In the genomic region with DNA sequence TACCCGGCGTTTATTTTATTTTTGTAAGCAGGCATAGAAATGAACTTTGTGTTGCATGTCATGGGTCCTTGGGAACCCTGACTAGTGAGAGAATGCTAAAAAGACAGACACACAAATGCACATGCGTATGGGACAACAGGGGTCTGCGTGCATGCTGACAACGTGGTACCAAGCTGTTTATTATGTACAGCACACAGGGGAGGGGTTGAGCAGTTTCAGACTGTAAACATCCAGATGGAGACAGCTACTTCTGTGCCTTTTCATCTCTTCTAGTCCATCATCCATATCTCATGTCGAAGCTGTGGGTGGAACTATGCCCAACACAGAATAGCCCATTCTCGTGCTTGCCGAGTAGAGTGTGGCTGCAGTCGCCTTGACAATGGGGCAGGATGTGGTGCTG, we compare ENCODE assay signal across 27 mouse cellular contexts.
DNase-seq lines count a peak whose midpoint lies in the region; ATAC-seq and TF ChIP-seq lines count a peak whose summit lies in the region.
"Had no signal": no experiment of that assay in that cellular context is flagged by ENCODE, and none has a peak within 500 bp of the region (broad histone marks: within the 10 kb centered on the region; RNA-seq: fewer than 3 reads in every experiment).

No protein-coding gene starts in this region.

- H3K9ac ChIP-seq in forebrain, embryonic 14.5 days (ENCODE audit: low read length): no peak overlapping the region
- H3K9ac ChIP-seq in forebrain, embryonic 11.5 days (ENCODE audit: low read length): no peak overlapping the region
- H3K9ac ChIP-seq in hindbrain, embryonic 13.5 days: no peak overlapping the region
- no peak overlapping the region for H3K9ac ChIP-seq in neural tube, embryonic 15.5 days (replicated peaks)
- H3K9ac ChIP-seq: heart, embryonic 15.5 days; liver, embryonic 12.5 days; liver, postnatal 0 days; midbrain, embryonic 13.5 days had no signal

- H3K4me3 ChIP-seq in forebrain, embryonic 14.5 days (ENCODE audit: low read depth, low read length): no peak overlapping the region
- H3K4me3 ChIP-seq in forebrain, embryonic 11.5 days (ENCODE audit: low read depth, low read length): no peak overlapping the region
- no peak overlapping the region for H3K4me3 ChIP-seq in left cerebral cortex, adult 2 months
- H3K4me3 ChIP-seq in hindbrain, embryonic 13.5 days: no peak overlapping the region
- no peak overlapping the region for H3K4me3 ChIP-seq in neural tube, embryonic 15.5 days (replicated peaks)
- H3K4me3 ChIP-seq: erythroblast, embryonic 14.5 days; heart, embryonic 10.5 days; heart, embryonic 15.5 days; liver, embryonic 12.5 days; midbrain, embryonic 13.5 days had no signal

- H3K4me2 ChIP-seq in forebrain, embryonic 14.5 days (ENCODE audit: low read length): no peak overlapping the region
- H3K4me2 ChIP-seq in forebrain, embryonic 11.5 days (ENCODE audit: low read depth, low read length, severe bottlenecking): no peak overlapping the region
- H3K4me2 ChIP-seq in hindbrain, embryonic 13.5 days: no peak overlapping the region
- no peak overlapping the region for H3K4me2 ChIP-seq in neural tube, embryonic 15.5 days
- H3K4me2 ChIP-seq: heart, embryonic 15.5 days; liver, embryonic 12.5 days; midbrain, embryonic 13.5 days had no signal

- no peaks in the 10 kb centered on the region for H3K36me3 ChIP-seq in forebrain, embryonic 14.5 days (ENCODE audit: control insufficient read depth, insufficient read depth, low read length)
- H3K36me3 ChIP-seq in forebrain, embryonic 11.5 days (ENCODE audit: control insufficient read depth, insufficient read depth, low read length): no peaks in the 10 kb centered on the region
- no peaks in the 10 kb centered on the region for H3K36me3 ChIP-seq in hindbrain, embryonic 13.5 days
- no peaks in the 10 kb centered on the region for H3K36me3 ChIP-seq in neural tube, embryonic 15.5 days
- H3K36me3 ChIP-seq: G1E; heart, embryonic 10.5 days; heart, embryonic 15.5 days; liver, embryonic 12.5 days; midbrain, embryonic 13.5 days had no signal

- no peaks in the 10 kb centered on the region for H3K27me3 ChIP-seq in forebrain, embryonic 14.5 days (replicated peaks; ENCODE audit: control insufficient read depth, insufficient read depth, low read length)
- no peaks in the 10 kb centered on the region for H3K27me3 ChIP-seq in forebrain, embryonic 11.5 days (ENCODE audit: control insufficient read depth, insufficient read depth, low read length)
- no peaks in the 10 kb centered on the region for H3K27me3 ChIP-seq in hindbrain, embryonic 13.5 days
- H3K27me3 ChIP-seq in neural tube, embryonic 15.5 days (replicated peaks): no peaks in the 10 kb centered on the region
- H3K27me3 ChIP-seq: heart, embryonic 15.5 days; liver, embryonic 12.5 days; midbrain, embryonic 13.5 days had no signal

- TF ChIP-seq CTCF in left cerebral cortex, adult 2 months (IDR thresholded peaks at IDR 0.05): no peak

- 0 out of 2 replicates have a peak overlapping the region, but pooled peaks have one; percentile 30 for H3K27ac ChIP-seq in forebrain, embryonic 14.5 days (ENCODE audit: low read depth, low read length)
- H3K27ac ChIP-seq in forebrain, embryonic 11.5 days (ENCODE audit: low read depth, low read length): no peak overlapping the region
- H3K27ac ChIP-seq in left cerebral cortex, adult 2 months: 0 out of 2 replicates have a peak overlapping the region, but pooled peaks have one; percentile 12
- H3K27ac ChIP-seq in hindbrain, embryonic 13.5 days: peak overlapping the region; percentile 49
- H3K27ac ChIP-seq in neural tube, embryonic 15.5 days (replicated peaks): peak overlapping the region; percentile 20
- H3K27ac ChIP-seq: heart, embryonic 10.5 days; heart, embryonic 15.5 days; liver, embryonic 12.5 days; macrophage; midbrain, embryonic 13.5 days had no signal

- H3K4me1 ChIP-seq in forebrain, embryonic 14.5 days (ENCODE audit: control insufficient read depth, insufficient read depth, low read length): peaks cover 27% of the 10 kb centered on the region
- 0 out of 2 replicates have a peak, but pooled peaks cover 2% of the 10 kb centered on the region for H3K4me1 ChIP-seq in forebrain, embryonic 11.5 days (replicated peaks; ENCODE audit: control insufficient read depth, insufficient read depth, low read length)
- H3K4me1 ChIP-seq in hindbrain, embryonic 13.5 days (replicated peaks): peaks cover 48% of the 10 kb centered on the region
- peaks cover 43% of the 10 kb centered on the region for H3K4me1 ChIP-seq in neural tube, embryonic 15.5 days
- H3K4me1 ChIP-seq: liver, embryonic 12.5 days had no signal

- H3K9me3 ChIP-seq in forebrain, embryonic 14.5 days (replicated peaks; ENCODE audit: control insufficient read depth, low read length): no peaks in the 10 kb centered on the region
- no peaks in the 10 kb centered on the region for H3K9me3 ChIP-seq in forebrain, embryonic 11.5 days (ENCODE audit: control insufficient read depth, low read length)
- H3K9me3 ChIP-seq in hindbrain, embryonic 13.5 days: no peaks in the 10 kb centered on the region
- no peaks in the 10 kb centered on the region for H3K9me3 ChIP-seq in neural tube, embryonic 15.5 days (replicated peaks)
- H3K9me3 ChIP-seq: heart, embryonic 10.5 days; heart, embryonic 15.5 days; midbrain, embryonic 13.5 days had no signal

- WGBS in forebrain, embryonic 14.5 days: 62% methylated on average over 9 of the region's 9 CpGs
- WGBS in forebrain, embryonic 11.5 days: 88% methylated on average over 9 of the region's 9 CpGs
- WGBS in hindbrain, embryonic 13.5 days: 56% methylated on average over 9 of the region's 9 CpGs
- 39% methylated on average over 9 of the region's 9 CpGs for WGBS in neural tube, embryonic 15.5 days

- ATAC-seq in forebrain, embryonic 14.5 days: peak; percentile 35; the same call in 1 of the 2 replicates
- no peak for ATAC-seq in forebrain, embryonic 11.5 days (replicated peaks; ENCODE audit: low FRiP score)
- no peak for ATAC-seq in hindbrain, embryonic 13.5 days (ENCODE audit: low FRiP score)
- ATAC-seq in neural tube, embryonic 15.5 days (ENCODE audit: low FRiP score): peak; percentile 50
- ATAC-seq: intestine, postnatal 0 days; liver, embryonic 12.5 days; liver, postnatal 0 days; lung, postnatal 0 days; midbrain, embryonic 13.5 days had no signal

- peak; percentile 38 for DNase-seq in forebrain, embryonic 14.5 days (ENCODE audit: low spot score)
- DNase-seq in forebrain, embryonic 11.5 days (ENCODE audit: low spot score): no peak
- no peak for DNase-seq in left cerebral cortex, adult 2 months (ENCODE audit: extremely low spot score in 1 of 2, low spot score in 2 of 2)
- DNase-seq in left cerebral cortex, postnatal 10 days (ENCODE audit: extremely low spot score in 1 of 2, low spot score in 2 of 2): no peak
- DNase-seq in heart, adult 8-10 months (ENCODE audit: low spot score): no peak
- DNase-seq: adrenal gland, postnatal 14 days; cerebellum, adult 11-12 months; cerebellum, adult 9-11 months; gastrocnemius, postnatal 14 days; kidney, adult 9 months; kidney, postnatal 10 days; left cerebral cortex, postnatal 4 days; liver, postnatal 0 days; right cerebral cortex, adult 18-20 months; right cerebral cortex, postnatal 4 days; thymus, postnatal 4 days had no signal

- intact Hi-C loops in left cerebral cortex, adult 2 months (cut with DNase I): no loop called here
- intact Hi-C loops in left cerebral cortex, postnatal 10 days (cut with DNase I): no loop called here

Comparison
In these comparisons a context has a peak if more than half of its experiments do, and no peak if none do; other contexts are left out.
1. ATAC-seq: peak in forebrain, embryonic 14.5 days (single experiment) and neural tube, embryonic 15.5 days (single experiment); none in forebrain, embryonic 11.5 days (single experiment) and hindbrain, embryonic 13.5 days (single experiment).